Mouse (Mus musculus): ENCODE data around the gene Arhgef17. TPM values are rescaled to one million over a fixed set of nuclear protein-coding genes. Genes with fewer than 3 reads are reported as not detected.

Arhgef17 gene
- polyA plus RNA-seq, 1 experiment, result 5.0 TPM

GRCm38 (mm10) chr7:100835168-100835567 is 96.7 kb downstream of the Arhgef17 start:
- WGBS, result 81% methylated on average over 7 of the region's 7 CpGs
- no peak for DNase-seq (ENCODE audit: low read depth, low spot score)

- DNase-seq (ENCODE audit: low read depth, low spot score), result no peak
- 100% methylated on average over 1 of the region's 1 CpGs for WGBS
These were observed 98.0 kb downstream of the Arhgef17 start for GRCm38 (mm10) chr7:100833859-100834258.

- DNase-seq (ENCODE audit: low read depth, low spot score), result no peak
- WGBS, result 58% methylated on average over 2 of the region's 2 CpGs
These were observed 103.4 kb downstream of the Arhgef17 start for GRCm38 (mm10) chr7:100828549-100828948.

- WGBS, result 93% methylated on average over 3 of the region's 3 CpGs
- DNase-seq (ENCODE audit: low read depth, low spot score), result no peak
These were observed 107.2 kb downstream of the Arhgef17 start for GRCm38 (mm10) chr7:100824661-100825060.

Other genes with a start within 250 kb of the Arhgef17 start
- 11.3 and 27.5 TPM in 2 replicates for gene Fam168a, start 225.5 kb downstream of the Arhgef17 start, polyA plus RNA-seq (2012; rRNA removed)
- 6.9 and 7.2 TPM in 2 replicates for gene Relt, start 68.7 kb downstream of the Arhgef17 start, polyA plus RNA-seq (2012; rRNA removed)
- gene P2ry6, start 42.5 kb upstream of the Arhgef17 start, polyA plus RNA-seq (2012; rRNA removed), result 29.1 TPM in 2 replicates
- gene P2ry2, start 80.8 kb upstream of the Arhgef17 start, polyA plus RNA-seq (2012; rRNA removed), result 17.6 and 25.9 TPM in 2 replicates
- 4.5 and 6.6 TPM in 2 replicates for gene Fchsd2, start 160.8 kb upstream of the Arhgef17 start, polyA plus RNA-seq (2012; rRNA removed)